Mouse (Mus musculus) bone marrow, adult 2 months (tissue): ENCODE results near the gene Slc12a5.

ENCODE experiments used
- CTCF ChIP-seq: fragments of 200-500 bp; IDR thresholded peaks from 2 replicates; pipeline ENCODE4 v1.5.1; 2011; ENCODE audit warnings: low read length, control low read depth; ENCODE audit not compliant: control insufficient read depth, insufficient read depth
- POLR2A ChIP-seq: fragments of 200-500 bp; IDR thresholded peaks from 2 replicates; pipeline ENCODE4 v1.6.1; 2011; ENCODE audit warnings: low read depth, mild to moderate bottlenecking, control low read depth, low read length, borderline replicate concordance; ENCODE audit not compliant: control insufficient read depth

GRCm38 (mm10) chr2:164962183-164962580 is 1.6 kb downstream of the Slc12a5 start:
- no peak for TF ChIP-seq CTCF
- no peak for TF ChIP-seq POLR2A
